Mouse (Mus musculus) CH12F3 (cell line): ENCODE measurements around the gene Auh.

Experiments
- in situ Hi-C: fragments of 300-500 bp; cut with MboI; formaldehyde crosslinking; loops from 2 replicates; pipeline ENCODE4 v1.14.3; 2020; ENCODE audit warnings: low sequenced_read_pairs

The Auh gene

GRCm38 (mm10) chr13:52807722-52808121 lies 121.8 kb downstream of the Auh start:
- in situ Hi-C loops = no loop called here

GRCm38 (mm10) chr13:52806029-52806428 lies 123.5 kb downstream of the Auh start:
- in situ Hi-C loops = no loop called here

GRCm38 (mm10) chr13:52805581-52805980 lies 123.9 kb downstream of the Auh start:
- in situ Hi-C loops = no loop called here

GRCm38 (mm10) chr13:52802482-52802881 lies 127.0 kb downstream of the Auh start:
- in situ Hi-C loops = no loop called here

GRCm38 (mm10) chr13:52800687-52801341 lies 128.7 kb downstream of the Auh start:
- in situ Hi-C loops = no loop called here

- in situ Hi-C loops = no loop called here
Measured at GRCm38 (mm10) chr13:52800091-52800490, 129.4 kb downstream of the Auh start.

- in situ Hi-C loops = no loop called here
Measured at GRCm38 (mm10) chr13:52794232-52794631, 135.2 kb downstream of the Auh start.

GRCm38 (mm10) chr13:52793434-52793989 lies 136.0 kb downstream of the Auh start:
- in situ Hi-C loops = no loop called here

- in situ Hi-C loops = no loop called here
Measured at GRCm38 (mm10) chr13:52792242-52792844, 137.1 kb downstream of the Auh start.

GRCm38 (mm10) chr13:52790894-52791293 lies 138.6 kb downstream of the Auh start:
- in situ Hi-C loops = no loop called here
